Mouse (Mus musculus): ENCODE measurements at regions not wholly inside any gene's neighbourhood (a gene's known extent, or its start where the extent isn't known, plus 50 kb on each side); places are given as distances from the start of the nearest gene placed in this dataset.

DNA sequence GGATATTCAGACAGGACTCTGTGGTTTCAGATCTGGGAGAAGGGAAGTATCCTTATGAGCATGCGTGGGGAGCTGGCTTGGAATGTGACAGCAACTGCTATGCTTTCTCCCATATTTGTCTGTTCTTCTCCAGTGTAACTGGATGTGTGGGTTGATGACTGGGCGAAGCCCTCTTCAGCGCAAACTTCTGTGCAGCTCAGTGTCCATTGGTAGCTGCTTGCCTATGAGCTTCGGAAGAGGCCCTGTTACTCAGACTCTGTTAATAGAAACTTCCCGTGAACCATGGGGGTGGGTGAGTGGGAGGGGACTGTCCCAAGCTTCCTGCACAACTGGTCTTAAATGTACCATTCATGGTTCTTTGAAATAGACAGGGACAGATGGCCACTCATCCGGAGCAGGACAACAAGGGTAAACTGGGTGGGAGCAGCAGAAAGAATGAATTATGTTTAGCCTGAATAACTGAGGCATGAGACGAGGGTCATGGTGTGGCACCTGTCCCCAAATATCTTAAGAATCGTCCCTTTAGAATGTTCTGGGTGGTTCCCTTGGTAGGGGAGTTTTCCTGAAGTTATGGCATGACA lies 141.1 kb upstream of the Plxnc1 start:
- DNase-seq: no peak

DNA sequence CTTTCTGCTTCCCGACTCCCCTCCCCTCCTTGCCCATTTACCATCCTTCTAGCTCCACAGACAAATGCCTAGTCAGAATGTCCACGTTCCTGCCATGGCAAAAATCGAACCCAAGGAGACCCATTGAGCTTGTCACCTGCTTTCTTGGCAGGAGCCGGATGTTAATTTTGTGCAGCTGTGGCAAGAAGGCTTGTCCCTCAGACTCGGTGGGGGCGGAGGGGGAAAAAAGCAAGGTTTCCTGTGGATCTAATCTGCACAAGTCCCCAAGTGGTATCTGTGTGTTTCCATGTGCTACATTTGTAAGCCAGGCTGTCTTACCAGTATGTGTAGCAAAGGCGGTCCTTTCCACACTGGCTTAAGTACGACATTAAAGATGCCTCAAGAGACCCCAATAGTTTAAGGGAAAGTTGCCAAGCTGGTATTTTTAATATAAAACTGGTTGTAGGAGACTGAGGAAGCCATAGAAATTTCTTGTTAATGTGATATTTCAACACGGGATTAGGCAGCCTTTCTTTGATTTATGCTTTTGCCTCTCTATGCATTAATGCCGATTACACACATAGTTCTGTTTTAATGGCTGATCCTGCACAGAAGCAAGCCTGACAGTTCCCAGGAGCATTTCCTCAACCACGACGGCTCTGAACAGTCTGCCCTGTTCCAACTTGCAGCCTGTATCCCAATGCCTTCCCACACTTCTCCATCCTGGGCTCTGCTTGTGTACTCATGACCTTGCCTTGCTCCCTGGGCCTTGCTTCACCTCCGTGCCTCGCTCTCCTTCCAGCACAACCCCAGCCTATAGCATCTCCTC lies 138.9 kb upstream of the Plxnc1 start:
- no peak for DNase-seq

DNA sequence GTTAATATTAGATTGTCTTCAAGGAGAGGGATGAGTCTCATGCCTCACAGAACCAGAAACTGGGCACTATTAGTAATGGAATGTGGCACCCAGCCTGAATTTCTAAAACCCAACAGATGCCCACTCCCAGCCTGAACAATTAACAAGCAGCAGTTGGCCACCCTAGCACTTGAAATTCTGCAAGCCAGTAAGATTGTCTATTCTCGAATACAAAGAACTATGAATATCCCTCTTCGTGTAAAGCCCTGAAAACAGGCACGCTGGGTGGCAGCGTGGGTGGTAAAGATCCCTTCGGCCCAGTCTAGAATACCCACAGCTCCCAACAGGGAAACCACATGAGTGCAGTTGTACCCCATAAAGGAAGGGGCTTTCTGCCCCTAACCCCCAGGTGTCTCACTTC lies 138.0 kb upstream of the Plxnc1 start:
- no peak for DNase-seq

DNA sequence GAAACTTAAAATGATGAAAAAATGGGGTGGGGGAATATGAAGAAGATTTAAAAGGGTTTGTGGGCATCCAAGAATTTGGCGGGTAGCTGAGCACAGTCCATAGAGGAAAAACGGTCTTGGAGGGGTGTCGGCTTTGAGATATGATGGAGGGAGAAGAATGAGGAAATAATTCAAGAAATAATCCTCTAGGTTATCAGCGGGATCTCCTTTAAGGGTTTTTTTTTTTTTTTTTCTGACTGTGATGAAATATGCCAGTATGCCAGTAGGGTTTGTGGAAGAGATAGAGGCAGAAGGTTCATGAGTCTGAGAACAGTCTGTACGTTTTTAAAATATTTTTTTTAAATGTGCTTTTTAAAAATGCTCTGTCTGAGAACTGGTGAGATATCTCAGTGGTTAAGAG lies 135.3 kb upstream of the Plxnc1 start:
- no peak for DNase-seq

DNA sequence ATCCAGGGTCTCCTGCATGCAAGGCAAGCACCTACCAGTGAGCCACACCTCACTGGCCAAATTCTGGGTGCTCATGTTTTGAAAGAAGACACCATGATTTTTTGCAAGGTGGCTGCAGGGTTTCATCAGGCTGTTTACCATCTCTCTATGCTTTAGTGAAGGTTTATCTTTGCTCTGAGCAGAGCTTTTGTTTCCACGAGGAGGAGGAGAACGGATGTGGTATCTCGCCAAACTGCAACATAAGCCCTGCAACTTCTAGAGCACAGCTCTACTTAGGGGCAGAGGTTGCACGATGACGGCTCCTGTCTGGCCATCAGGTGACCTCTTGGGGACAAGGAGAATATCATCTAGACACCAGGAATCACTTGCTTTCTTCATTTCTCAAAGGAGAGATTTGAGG lies 131.8 kb upstream of the Plxnc1 start:
- no peak for DNase-seq

DNA sequence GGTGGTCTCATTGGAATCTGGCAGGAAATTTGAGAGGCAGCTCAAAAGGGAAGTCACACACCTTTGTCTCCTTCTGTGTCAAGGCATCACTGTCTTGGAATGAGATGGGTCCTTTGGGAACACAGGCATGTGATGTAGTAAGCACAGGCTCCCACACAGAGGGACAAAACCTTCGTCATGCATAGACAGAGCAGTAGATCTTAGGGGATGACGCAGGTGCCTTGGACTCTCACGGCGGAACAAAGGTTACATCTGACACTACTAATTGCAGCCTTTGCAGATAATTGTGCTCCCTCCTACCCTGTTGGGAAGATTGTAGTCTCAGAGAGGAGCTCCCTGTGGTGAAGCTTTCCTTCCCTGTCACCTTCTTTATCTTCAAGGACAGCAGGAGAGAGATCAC lies 131.3 kb upstream of the Plxnc1 start:
- no peak for DNase-seq

DNA sequence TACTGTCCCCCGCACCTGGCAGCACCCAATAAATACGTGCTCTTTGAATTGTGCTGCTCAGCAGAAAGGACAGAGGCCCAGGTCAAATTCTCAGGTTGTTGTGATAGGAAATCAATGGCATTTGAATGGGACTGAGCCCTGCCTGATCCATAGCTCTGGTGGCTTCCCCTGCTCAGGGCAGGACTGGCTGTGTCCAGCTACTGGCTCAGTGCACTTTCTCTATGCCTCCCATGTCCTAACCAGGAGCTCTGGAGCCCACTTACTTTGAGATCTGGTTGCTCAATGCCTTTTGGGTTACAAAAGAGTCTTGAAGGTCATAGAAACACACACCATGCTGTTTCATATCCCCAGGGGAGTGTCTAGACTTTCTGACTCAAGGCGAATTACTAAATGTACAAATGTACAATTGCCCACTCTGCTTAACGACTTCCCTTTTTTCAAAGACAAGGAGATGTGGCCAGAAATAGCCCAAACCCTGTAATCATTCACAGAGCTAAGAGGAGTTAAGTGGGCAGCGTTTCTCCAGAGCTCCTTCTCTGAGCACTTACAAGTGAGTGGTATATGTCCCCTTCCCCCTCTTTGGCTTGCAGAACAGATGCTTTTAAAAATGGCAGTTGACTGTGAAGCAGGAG lies 130.4 kb upstream of the Plxnc1 start:
- DNase-seq: no peak

DNA sequence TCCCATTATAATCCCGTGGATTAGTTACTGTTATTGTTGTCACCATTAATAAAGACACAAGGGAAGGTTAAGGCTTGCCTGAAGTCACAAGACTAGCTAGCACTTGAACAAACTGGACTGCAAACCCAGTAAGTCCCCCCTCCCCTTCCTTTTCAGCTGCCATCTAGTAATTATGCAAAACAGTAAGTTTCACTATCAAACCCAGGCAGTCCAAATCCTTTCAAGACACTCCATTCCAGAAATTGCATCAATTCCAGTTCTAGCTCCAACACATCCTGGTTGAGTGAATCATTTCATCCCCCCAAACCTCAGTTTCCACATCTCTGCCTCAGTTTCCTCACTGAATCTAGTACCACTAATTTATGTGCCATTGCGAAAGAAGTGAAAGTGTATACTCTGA lies 129.7 kb upstream of the Plxnc1 start:
- no peak for DNase-seq

DNA sequence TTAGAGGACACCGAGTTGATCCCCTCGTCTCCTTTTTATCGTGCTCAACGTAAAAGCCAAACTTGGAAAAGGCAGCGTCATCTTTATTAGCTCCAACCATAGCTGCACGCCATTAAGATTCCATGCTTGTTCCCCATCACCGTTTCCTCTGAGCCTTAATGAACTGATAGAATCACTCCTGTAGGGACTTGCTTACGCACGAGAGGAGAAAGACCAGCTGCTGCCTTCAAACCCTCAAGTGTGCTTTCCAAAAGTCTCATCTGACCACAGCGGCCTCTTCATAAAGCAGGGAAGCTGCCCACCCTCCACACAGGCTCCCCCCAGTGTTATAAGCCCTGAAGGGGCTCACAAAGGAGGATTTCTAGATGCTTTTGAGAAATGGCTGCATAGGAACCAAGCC lies 123.3 kb upstream of the Plxnc1 start:
- DNase-seq: no peak

DNA sequence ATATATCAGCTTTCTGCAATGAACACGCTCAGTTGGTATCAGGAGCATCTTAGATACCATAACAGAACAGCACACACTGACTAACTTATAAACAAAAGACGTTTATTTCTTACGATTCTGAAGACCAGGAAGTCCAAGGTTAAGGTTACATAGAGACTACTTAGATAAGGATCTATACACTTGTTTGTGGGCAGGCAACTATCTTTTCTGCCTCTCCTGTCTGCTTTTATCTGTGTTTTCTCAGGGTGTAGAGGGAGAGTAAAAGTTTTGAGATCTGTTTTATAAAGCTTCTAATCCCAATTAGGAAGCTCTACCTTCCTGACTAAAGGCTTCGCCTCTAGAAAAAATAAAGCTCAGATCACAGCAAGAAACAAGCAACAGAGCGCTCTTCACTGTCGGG lies 122.1 kb upstream of the Plxnc1 start:
- DNase-seq: no peak

DNA sequence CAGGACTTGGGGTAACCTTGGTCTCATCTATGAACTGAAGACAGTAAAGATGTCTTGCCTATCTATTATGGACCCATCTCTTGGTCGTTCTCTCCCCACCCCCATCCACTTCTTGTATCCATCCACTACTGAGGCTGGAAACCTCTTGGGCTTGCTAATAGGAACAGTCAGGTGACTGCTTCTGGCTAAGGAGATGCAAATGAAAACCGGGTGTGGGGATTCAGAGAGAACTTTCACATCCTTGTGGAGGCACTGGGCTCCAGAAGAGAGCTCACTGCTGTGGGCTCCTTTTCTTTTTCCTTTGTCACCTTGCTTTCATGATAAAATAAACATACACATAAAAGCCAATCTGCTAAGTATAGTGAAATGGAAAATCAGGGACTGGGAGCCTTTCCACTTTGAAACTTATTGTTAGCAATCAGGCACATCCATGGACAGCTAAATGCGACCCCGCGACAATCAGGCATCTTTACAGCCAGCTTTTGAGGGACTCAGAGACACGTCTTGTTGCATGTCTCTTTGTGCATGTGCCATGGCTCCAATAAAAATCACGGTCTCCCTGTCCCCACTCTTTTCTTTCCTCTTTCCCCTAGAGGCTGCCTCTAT lies 115.0 kb upstream of the Plxnc1 start:
- DNase-seq: no peak

DNA sequence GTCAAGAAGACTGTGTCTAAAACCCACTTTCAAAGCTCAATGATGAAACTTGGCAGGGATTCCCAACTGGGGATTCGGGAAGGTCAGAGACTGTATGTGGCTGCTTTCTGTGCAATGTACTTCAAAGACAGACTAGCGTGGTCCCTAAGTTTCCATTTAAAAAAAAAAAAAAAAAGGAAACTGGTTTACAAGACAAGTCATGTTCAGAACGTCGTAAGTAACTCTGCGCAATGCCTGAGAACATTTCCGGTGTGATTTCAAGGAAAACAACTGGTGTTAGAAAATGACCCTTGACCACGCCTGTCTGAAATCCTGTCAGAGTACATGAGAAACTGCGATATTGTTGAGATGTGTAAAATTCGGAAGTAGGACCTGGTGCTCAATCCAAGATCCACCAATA lies 114.4 kb upstream of the Plxnc1 start:
- no peak for DNase-seq

DNA sequence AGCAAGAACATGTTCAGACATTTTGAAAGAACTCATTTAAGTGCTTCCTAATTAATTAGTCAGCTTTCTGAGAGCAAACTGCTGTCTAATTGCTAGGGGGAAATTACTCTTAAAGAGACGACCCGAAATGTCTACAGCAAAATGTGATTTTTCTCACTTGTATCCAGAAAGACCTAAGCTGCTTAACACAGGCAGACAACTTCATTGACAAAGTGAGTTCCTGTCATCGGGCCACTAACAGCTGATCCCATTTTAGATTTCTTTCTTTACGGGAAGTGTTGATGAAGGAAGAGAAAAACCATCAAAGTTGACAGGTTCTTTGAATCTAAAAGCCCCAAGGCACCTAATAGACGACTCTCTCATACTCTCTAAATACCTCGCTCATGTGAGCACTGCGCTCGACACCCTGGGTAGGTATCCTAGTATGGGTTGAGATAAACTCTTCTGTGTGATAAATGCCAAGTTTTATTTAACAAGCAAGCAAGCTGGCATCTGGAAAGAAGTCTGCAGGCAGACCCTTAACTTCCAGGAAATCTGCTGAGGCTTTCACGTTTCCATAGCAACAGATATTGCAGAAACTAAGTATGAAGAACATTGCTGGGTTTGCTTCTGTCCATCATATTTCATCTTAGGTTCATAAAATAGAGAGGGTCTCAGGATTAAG lies 112.5 kb upstream of the Plxnc1 start:
- no peak for DNase-seq

DNA sequence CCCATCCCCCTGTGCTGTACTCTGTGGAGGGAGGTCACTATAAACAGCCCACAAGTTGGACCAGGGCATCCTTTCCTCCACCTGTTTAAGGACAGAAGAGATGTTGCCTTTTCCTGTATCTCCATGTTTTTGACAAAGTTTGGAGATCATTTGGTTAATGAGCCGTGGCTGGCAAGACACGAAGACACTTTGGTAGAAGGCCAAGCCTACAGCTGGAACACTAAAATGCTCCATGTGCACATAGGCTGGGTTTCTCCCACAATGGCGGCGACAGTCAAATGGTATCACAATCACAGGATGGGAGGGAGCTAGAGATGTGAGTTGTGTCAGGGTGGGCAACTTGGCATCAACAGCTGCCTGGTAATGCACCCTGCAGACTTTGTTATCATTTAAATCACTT lies 111.9 kb upstream of the Plxnc1 start:
- no peak for DNase-seq

DNA sequence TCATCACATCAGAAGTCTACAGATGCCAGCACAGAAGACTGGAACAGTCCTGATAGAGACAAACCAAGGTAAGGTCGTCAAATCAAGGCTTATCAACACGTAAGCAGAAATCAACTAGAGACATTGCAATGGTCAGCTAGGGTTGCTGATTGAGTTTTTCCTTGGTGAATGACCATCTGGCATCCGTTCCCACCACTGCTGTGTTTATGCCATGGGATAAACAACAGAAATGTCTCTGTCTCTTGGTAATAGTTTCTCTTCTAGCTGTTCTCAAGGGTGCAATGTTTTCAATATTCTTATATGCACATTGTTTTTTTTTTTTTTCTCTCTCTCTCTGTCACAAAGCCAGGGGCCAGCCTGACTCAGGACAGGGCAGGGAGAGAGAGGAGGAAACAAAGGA lies 110.2 kb upstream of the Plxnc1 start:
- no peak for DNase-seq

DNA sequence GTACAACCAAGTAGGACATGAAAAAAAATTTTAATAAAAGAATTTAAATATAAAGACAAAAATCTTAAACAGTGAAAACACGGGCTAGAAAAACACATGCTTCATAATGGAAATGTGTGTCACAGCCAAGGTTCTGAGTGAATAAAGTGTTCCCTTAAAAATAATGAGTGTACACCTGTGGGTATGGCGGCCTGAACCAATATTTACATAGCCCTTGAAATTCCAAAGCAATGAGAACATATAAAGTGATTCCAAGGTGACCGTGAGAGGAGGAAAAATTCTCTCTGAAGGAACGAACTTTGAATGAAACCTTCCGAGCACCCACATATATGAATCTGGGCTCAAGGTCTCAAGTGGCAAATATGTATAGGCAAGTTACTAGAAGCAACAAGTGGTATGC lies 104.2 kb upstream of the Plxnc1 start:
- DNase-seq: no peak

DNA sequence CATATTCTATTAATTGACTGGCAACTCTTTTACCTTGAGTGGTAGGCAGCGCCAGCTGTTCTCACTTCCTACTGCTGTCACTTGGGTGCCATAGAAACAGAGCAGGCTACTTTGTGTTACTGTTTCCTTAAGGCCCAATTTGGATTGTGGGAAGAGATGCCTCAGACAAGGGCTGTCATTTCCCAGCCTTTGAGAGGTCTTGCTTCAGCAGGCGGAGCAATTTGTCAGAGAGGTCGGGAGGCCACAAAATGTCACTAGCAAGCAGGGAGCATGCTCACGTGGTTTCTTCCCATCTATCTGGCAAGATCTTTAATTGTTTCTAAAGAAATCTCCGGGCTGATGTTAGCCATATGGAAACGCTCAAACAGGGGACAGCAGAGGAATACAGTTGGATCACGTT lies 99.3 kb upstream of the Plxnc1 start:
- DNase-seq: no peak

DNA sequence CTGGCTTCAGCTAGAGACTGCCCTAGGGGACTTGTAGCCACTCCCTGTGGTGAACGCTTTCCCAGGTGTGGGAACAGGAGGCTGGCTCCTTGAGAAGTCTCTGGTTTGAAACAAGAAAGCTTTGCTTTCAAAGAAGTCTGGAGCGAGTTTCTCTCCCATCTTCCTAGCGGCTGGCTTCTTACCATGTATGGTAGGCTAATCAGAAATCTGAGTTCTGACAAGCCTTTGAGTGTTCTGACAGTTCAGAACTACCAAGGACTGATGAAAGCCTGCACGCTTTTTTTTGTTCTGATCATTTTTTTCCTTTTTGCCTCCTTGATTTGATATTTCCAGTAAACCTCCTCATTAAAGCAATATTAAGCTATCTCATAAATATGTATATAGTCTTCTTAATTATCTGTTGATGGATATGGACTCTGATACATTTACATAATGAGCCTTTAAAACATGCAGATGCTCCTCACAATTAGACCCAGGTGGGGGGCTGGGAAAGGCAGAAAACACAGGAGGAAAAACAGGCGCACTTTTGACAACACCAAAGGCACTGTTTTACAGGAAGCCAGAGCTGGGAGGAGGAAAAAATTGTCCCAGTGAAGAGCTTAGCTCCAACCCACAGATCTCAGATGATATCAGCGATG lies 95.7 kb upstream of the Plxnc1 start:
- no peak for DNase-seq

DNA sequence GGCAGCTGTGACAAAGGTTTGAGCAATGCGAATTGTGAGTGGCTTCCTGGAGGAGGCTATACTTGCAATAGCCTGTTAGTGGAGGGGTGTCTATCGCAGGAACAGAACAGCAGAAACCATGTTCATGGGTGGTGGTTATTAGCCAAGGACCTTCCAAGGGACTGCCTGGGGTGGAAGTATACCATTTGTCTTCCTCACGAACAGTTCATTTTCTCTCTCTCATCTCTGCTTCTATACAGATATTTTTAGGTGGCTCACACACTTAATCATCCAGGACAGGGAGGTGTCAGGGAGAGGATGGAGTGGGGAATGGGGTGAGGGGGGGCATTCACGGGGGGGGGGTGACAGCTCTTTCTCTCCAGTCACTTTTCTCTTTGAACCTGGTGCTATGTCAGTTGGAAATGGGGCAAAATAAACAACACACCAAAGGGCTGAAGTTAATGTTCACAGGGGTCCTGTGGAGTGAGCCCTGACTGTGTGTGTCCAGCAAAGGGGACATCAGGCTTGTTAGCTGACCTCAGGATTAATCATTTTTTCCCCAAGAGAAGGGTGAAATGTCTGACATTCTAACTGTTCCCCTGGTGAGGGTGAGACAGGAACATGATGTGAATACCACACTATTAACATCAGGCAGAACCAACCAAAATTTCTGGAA lies 91.5 kb upstream of the Plxnc1 start:
- no peak for DNase-seq

DNA sequence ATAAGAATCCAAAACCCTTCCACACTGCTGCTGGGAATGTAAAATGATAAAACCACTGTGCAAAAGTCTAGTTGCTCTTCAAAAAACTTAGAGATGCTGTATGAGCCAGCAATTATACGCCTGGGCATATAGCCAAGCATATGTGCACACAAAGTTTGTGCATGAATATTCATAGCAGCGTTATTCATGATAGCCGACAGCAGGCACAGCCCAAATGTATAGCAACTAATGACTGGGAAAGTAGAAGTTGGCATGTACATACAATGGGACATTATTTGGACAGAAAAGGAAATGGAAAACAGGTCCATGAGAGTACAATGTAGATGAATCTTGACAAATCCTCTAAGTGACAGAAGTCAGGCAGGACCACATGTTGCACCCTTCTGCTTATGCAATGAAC lies 90.7 kb upstream of the Plxnc1 start:
- DNase-seq: no peak

DNA sequence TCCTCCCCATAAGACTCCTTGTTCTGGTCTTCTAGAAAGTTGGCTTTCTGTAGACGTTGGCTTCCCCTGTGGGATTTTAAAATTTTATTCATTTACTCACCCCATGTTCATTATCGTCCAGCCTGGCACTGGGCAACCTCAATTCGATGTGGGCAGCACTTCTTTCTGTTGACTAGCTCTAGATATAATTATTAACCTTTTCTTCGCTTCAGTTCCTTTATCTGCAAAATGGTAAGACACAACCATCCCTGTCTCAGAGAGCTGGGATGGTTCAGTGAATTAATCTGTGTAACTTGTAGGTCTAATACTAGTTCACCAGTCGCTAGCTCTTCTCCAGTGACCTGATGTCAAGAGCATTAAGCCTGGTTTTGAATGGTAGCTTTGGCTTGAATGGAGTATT lies 89.9 kb upstream of the Plxnc1 start:
- DNase-seq: no peak
